Mouse (Mus musculus) sigmoid colon, adult 10 weeks (tissue): ENCODE data around the gene Klhdc8a. TPM values are rescaled to one million over a fixed set of nuclear protein-coding genes. Genes with fewer than 3 reads are reported as not detected.

Experiments
- polyA plus RNA-seq: library from polyadenylated mRNA; stranded (reverse); fragments of 350-450 nt; fragmentation: Illumina TruSeq; extraction: RNeasy Lipid Tissue Mini Kit (QIAGEN cat#74804); gene quantifications from one replicate; pipeline ENCODE4 v1.2.3, GENCODE M21; 2014; ENCODE audit warnings: low read depth, low replicate concordance

Klhdc8a gene
- 0.47 TPM for polyA plus RNA-seq

DNA sequence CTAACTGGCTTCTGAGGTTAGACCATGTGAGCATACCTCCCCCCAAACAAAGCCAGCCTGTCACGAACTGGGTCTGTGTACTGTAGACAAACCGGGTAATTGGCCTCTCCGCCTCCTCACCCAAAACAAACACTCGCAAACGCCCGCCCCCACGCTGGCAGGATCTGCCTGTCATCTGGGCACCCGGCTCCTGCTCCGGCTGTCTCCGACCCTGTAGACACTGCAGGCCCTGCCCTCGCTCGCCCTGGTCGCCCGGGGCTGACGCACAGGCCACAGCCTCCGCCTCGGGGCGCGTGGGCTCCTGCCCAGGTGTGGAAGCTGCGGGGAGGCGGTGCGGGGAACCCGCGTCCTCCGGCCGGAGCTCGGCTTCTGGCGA lies at the start of gene Klhdc8a:
Gene Klhdc8a, plus strand, starts transcription at position 202 of the 376 bp plus-strand sequence.

DNA sequence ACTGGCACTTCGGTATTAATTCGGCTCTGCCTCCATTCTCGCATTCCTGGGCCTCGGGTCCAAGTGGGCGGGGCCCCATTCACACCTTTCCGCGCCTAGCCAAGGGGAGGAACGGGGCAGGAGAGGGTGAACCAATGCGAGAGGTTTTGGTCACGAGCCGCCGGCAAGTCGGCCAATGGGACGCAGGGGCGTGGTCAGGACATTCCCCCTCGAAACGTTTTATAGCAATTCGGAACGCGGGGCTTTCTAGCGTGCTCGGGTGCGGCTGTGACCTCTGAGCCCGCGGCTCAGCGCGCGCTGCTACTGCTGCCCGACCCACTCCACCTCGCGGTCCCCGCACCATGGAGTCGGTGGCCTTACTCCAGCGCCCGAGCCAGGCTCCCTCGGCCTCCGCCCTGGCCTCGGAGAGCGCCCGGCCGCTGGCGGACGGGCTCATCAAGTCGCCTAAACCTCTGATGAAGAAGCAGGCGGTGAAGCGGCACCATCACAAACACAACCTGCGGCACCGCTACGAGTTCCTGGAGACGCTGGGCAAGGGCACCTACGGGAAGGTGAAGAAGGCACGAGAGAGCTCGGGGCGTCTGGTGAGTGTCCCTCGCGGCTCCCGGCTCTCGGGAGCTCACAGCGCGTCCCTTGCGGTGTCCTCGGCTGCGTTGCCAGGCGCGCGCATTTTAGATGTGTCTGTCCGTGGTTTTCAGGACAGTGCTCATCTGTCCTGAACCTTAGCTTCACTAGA lies 17.6 kb downstream of the Klhdc8a start, which contains the start of gene Nuak2:
Gene Nuak2, plus strand, starts transcription at position 238 of the 736 bp plus-strand sequence.

Other genes starting within 250 kb of the Klhdc8a start
- gene Mfsd4a, start 230.6 kb upstream of the Klhdc8a start, polyA plus RNA-seq = 189 TPM
- gene Cdk18, start 158.9 kb upstream of the Klhdc8a start, polyA plus RNA-seq = 1.2 TPM
- gene Lemd1, start 107.2 kb upstream of the Klhdc8a start, polyA plus RNA-seq = not detected
- gene AC124108.1, start 107.2 kb upstream of the Klhdc8a start, polyA plus RNA-seq = not detected
- not detected for gene Gm10188, start 68.9 kb upstream of the Klhdc8a start, polyA plus RNA-seq
- 20.2 TPM for gene Nuak2, start 17.5 kb downstream of the Klhdc8a start, polyA plus RNA-seq
- 0.47 TPM for gene Tmcc2, start 92.7 kb downstream of the Klhdc8a start, polyA plus RNA-seq
- 15.1 TPM for gene Dstyk, start 118.9 kb downstream of the Klhdc8a start, polyA plus RNA-seq
- gene Rbbp5, start 178.7 kb downstream of the Klhdc8a start, polyA plus RNA-seq = 44.6 TPM
- gene Tmem81, start 207.6 kb downstream of the Klhdc8a start, polyA plus RNA-seq = 3.7 TPM
- not detected for gene Cntn2, start 244.6 kb downstream of the Klhdc8a start, polyA plus RNA-seq